Mouse (Mus musculus) effector memory CD4-positive, alpha-beta T cell, adult 5 months (primary cell): ENCODE measurements around the gene Pex19. TPM values are rescaled to one million over a fixed set of nuclear protein-coding genes. Genes with fewer than 3 reads are reported as not detected.

Experiments used
- polyA plus RNA-seq: library from polyadenylated mRNA; unstranded; fragments of 100-300 nt; shearing (Covaris generic); gene quantifications from one replicate; pipeline ENCODE4 v1.2.1, GENCODE M21; 2017

Pex19 gene
- polyA plus RNA-seq: 40.3 TPM

DNA sequence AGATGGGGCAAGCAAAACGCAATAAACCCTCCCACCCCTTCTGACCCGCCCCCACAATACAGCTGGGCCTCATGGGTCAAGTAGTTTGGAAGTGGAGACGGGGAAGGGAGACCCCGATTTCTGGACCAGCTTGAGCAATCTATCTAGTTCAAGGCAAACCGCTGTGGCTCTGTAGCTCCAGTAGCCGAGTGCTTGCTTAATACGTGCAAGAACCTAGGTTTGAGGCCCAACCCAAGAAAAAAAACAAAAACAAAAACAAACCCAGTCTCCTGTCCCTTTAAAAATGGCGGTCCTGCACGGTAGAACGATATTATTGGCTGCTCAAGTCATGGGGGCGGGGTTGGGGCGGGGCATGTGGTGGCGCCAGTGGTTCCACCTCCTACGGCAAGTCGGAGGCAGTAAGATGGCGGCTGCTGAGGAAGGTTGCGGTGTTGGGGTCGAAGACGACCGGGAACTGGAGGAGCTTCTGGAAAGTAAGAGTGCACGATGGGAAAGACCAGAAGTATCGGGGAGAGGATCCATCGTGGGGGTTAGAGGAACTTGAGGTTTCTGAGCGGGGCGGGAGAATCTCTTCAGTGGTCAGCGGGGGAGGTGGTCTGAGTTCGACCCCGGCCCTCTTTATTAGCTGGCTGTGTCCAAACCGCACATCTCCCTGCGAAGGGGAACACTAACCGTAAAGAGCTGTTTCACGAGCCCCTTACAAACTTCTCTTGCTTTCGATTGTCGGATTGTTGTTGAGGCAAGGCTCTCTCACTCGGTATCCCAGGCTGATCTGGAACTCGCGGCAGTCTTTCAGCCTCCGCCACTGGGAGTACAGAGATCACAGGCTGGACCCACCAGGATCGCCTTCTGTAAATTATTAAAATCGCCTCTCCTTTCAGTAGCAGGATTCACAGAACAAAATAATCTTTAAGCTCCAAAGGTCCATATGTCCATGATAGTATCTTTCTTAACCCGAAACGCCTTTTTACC is at the start of gene Pex19:
Pex19 (plus strand) TSS at position 380 of the 972 bp plus-strand sequence.

DNA sequence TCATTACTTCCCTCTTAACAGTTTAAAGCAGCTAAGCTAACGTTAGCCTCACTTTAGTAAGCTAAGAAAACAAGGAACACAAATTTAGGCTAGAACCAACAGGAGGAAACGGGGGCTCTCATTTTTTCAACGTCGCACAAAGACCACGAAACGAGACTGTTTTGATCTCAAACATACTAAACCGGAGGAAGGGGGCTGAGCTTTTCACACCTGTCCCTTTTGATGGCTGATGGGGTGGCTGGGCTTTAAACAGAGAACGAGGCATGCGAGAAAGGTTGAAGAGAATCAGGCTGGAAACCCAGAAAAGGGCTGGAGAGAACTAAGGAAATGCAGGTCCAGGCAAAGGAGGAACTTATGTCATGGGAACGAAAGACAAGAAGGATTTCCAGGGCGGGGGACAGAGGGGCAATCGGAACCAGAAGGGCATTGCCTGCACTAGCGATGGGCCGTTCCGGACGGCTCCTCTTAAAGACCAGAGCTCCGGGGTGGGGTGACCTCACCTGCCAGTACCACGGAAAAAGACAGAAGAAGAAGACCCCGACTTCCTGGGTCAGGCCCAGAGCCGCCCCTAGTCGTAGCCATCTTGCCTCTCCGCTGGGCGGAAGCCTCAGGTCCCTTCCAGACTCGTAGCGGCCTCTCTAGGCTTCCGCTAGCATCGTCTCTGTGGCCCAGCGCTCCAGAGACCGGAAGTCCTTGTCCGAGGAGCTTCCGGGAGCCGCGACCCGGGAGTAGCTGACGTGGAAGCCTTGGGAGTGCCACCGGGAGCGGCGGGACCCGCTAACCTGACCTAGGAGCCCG is 44.3 kb upstream of the Pex19 start, which contains the start of the genes Copa and Ncstn:
Copa (plus strand) TSS at position 429 of the 798 bp plus-strand sequence.
Ncstn (minus strand) TSS at position 695 of the 798 bp plus-strand sequence.

DNA sequence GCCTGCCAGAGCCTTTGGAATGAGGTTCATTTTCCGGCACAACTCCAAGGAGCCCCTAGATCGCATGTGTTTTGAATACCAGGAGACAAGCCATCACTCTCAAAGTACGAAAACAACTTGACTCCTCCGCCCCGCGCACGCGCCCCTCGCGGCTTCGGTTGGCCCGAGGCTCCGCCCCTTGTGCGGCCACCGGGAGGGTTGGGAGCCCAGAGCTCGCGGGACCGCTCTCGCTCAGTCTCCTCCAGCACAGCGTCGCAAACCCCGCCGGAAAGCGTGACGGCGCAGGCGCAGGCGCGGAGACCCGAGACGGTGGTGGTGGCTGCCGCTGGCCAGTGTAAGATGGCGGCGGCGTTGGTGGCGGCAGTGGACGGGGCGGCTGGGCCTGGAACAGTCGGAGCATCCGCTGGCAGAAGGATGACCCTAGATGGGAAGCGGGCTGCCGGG is 21.3 kb downstream of the Pex19 start, which contains the start of gene Dcaf8:
Dcaf8 (plus strand) TSS at position 250 of the 444 bp plus-strand sequence.

Other genes starting within 250 kb of the Pex19 start
- 0.19 TPM for gene Gm10521, start 231.1 kb upstream of the Pex19 start, polyA plus RNA-seq
- gene Slamf6, start 209.2 kb upstream of the Pex19 start, polyA plus RNA-seq: 455 TPM
- gene Vangl2, start 98.3 kb upstream of the Pex19 start, polyA plus RNA-seq: 0.15 TPM
- not detected for gene Nhlh1, start 69.2 kb upstream of the Pex19 start, polyA plus RNA-seq
- 171 TPM for gene Copa, start 44.2 kb upstream of the Pex19 start, polyA plus RNA-seq
- 102 TPM for gene Ncstn, start 44.0 kb upstream of the Pex19 start, polyA plus RNA-seq
- 107 TPM for gene Dcaf8, start 21.3 kb downstream of the Pex19 start, polyA plus RNA-seq
- gene Pea15a, start 80.0 kb downstream of the Pex19 start, polyA plus RNA-seq: 80.7 TPM
- gene Casq1, start 93.1 kb downstream of the Pex19 start, polyA plus RNA-seq: not detected
- not detected for gene Atp1a4, start 131.7 kb downstream of the Pex19 start, polyA plus RNA-seq
- 70.9 TPM for gene Igsf8, start 134.9 kb downstream of the Pex19 start, polyA plus RNA-seq
- gene Atp1a2, start 171.3 kb downstream of the Pex19 start, polyA plus RNA-seq: 0.15 TPM
- not detected for gene Kcnj9, start 202.6 kb downstream of the Pex19 start, polyA plus RNA-seq
- gene Kcnj10, start 214.5 kb downstream of the Pex19 start, polyA plus RNA-seq: 0.11 TPM
- 8.9 TPM for gene Pigm, start 249.8 kb downstream of the Pex19 start, polyA plus RNA-seq